Mouse (Mus musculus) small intestine, adult 2 months (tissue): Measurements from ENCODE around the gene Hsd17b12.

Source experiments
- CTCF ChIP-seq: fragments of 200-500 bp; IDR thresholded peaks from 2 replicates; pipeline ENCODE4 v1.5.1; 2012; ENCODE audit warnings: low read depth, mild to moderate bottlenecking, control low read depth, inconsistent platforms, low read length, moderate library complexity, mixed read lengths; ENCODE audit not compliant: insufficient replicate concordance, insufficient read length; ENCODE audit errors: extremely low read depth
- POLR2A ChIP-seq: fragments of 200-500 bp; IDR thresholded peaks from 2 replicates; pipeline ENCODE4 v1.6.1; 2012; ENCODE audit warnings: low read depth, mild to moderate bottlenecking, control low read depth, inconsistent platforms, low read length, moderate library complexity

DNA sequence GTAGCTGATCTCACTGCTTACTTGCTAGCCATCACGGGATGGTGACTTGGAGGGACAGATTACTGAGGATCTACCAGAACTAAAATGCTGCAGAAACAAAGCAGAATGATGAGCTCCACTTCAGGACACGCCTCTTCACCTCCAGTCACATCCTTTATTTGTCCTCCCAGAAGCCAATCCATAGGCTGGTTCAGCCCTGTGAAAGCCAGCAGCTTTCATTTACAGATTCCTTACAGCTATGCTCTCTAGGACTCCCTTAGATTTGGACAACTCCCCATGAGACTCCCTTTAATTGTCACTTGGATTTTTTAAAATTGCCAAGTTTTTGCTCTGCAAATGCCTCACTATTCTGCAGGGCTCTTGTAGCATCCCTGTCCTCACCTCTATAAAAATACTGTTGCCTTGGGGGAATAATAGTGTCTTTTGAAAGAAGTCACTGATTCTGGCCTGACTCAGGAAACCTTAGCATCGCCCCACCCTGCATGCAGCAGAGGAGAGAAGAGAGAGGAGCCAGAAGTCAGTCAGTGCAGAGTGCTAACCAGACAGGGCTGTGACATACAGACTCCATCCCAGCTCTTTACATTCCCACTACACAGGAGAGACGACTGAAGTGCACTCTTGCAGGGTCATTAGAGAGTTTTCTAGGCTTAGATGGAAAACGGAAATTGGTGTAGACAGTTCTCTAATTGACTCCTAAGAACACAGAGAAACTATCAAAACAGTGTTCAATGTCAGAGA, 108.9 kb downstream of the Hsd17b12 start:
- TF ChIP-seq POLR2A (no peak), CTCF (no peak)
